Mouse (Mus musculus): ENCODE measurements around the gene Gm30083.

- no peak for TF ChIP-seq POLR2A (IDR thresholded peaks at IDR 0.05; ENCODE audit: low read depth, low read length)
- no peak for TF ChIP-seq CTCF (IDR thresholded peaks at IDR 0.05; ENCODE audit: extremely low read depth, insufficient read depth, insufficient read length, insufficient replicate concordance)
These were observed 2.0 kb upstream of the Gm30083 start for GRCm38 (mm10) chr14:34016938-34017337.
